Mouse (Mus musculus): ENCODE measurements around the gene Galntl6. TPM values are rescaled to one million over a fixed set of nuclear protein-coding genes. Genes with fewer than 3 reads are reported as not detected.
A peak's percentile ranks its signal among the peaks of the same experiment; 100 is the strongest.

The Galntl6 gene
- polyA plus RNA-seq, 1 experiment: 6.0 TPM

DNA sequence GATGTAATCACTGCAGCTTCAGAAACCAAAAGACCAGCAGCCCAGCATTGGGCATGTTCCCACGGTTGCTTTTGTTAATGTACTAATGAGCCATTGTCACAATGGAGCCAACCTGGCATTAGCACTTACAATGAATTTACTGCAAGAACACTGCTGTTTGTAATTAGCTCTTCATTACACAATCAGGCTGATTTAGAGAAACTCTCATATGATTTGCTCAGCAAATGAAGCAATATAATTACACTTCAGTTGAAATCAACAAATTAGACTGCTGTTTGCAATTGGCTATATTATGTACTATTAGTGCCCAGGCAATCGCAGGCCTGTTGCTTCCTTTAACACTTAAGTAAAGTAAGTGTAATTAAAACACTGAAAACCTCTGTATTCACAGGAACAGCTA lies 540.1 kb downstream of the Galntl6 start:
- TF ChIP-seq CTCF (IDR thresholded peaks at IDR 0.05; ENCODE audit: borderline replicate concordance, insufficient read depth, low read depth, low read length) (no peak), POLR2A (IDR thresholded peaks at IDR 0.05; ENCODE audit: borderline replicate concordance, insufficient read depth, low read length) (no peak)
- H3K27me3 ChIP-seq (ENCODE audit: control insufficient read depth, insufficient read depth, low read length): no peaks in the 10 kb centered on the region
- H3K4me3 ChIP-seq (replicated peaks; ENCODE audit: insufficient read depth, low read depth, low read length): no peak overlapping the region
- H3K4me1 ChIP-seq (ENCODE audit: control insufficient read depth, insufficient read depth, low read length): no peaks in the 10 kb centered on the region
- no peak for DNase-seq
- WGBS: 64% methylated on average over 2 of the region's 2 CpGs
- H3K27ac ChIP-seq (ENCODE audit: insufficient read depth, low read length): no peak overlapping the region

DNA sequence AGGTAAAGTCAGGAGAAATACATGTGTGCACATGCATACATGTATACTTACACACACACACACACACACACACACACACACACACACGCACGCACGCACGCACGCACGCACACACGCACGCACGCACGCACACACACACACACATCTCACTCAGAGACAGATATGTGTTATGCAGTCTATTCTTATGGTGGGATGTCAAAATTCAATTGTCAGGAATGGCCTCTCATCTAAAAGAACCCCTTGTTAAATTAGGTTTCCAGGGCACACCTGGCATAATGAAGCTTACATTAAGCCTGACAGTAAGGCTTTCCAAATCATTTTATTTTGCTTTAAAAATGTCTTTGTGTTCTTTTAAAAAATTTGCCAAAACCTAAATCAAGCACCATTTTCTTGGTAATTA lies 540.5 kb downstream of the Galntl6 start:
- 94% methylated on average over 10 of the region's 10 CpGs for WGBS
- H3K27ac ChIP-seq (ENCODE audit: insufficient read depth, low read length): no peak overlapping the region
- no peak for DNase-seq
- no peaks in the 10 kb centered on the region for H3K27me3 ChIP-seq (ENCODE audit: control insufficient read depth, insufficient read depth, low read length)
- no peak for TF ChIP-seq POLR2A (IDR thresholded peaks at IDR 0.05; ENCODE audit: borderline replicate concordance, insufficient read depth, low read length)
- no peak for TF ChIP-seq CTCF (IDR thresholded peaks at IDR 0.05; ENCODE audit: borderline replicate concordance, insufficient read depth, low read depth, low read length)
- no peak overlapping the region for H3K4me3 ChIP-seq (replicated peaks; ENCODE audit: insufficient read depth, low read depth, low read length)
- H3K4me1 ChIP-seq (ENCODE audit: control insufficient read depth, insufficient read depth, low read length): no peaks in the 10 kb centered on the region

- TF ChIP-seq POLR2A (IDR thresholded peaks at IDR 0.05; ENCODE audit: borderline replicate concordance, insufficient read depth, low read length): no peak
- no peak for TF ChIP-seq CTCF (IDR thresholded peaks at IDR 0.05; ENCODE audit: borderline replicate concordance, insufficient read depth, low read depth, low read length)
- H3K4me1 ChIP-seq (ENCODE audit: control insufficient read depth, insufficient read depth, low read length): no peaks in the 10 kb centered on the region
- H3K4me3 ChIP-seq (replicated peaks; ENCODE audit: insufficient read depth, low read depth, low read length): no peak overlapping the region
- no peaks in the 10 kb centered on the region for H3K27me3 ChIP-seq (ENCODE audit: control insufficient read depth, insufficient read depth, low read length)
- no peak for DNase-seq
- 86% methylated on average over 1 of the region's 1 CpGs for WGBS
- H3K27ac ChIP-seq (ENCODE audit: insufficient read depth, low read length): no peak overlapping the region
Observed at GRCm38 (mm10) chr8:58331151-58331550, 581.3 kb downstream of the Galntl6 start.

DNA sequence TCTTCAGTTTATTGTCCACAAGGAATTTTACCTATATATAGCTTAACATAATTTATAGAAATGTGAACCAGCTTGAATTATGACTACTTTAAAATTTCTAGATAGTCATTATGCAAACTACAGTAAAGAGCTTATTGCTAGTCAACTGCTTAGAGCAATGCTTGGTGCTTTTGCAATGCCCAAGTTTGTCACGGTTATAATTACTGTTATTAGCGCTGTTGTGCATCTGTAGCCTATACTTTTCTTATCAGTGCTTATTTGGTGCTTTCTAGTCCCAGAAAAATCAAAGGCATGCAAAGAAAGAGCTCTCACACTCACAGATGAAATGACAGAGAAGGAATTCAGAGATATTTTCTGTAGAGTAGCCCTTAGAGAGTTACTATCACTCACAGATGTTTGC lies 599.0 kb downstream of the Galntl6 start:
- WGBS: 90% methylated on average over 2 of the region's 2 CpGs
- DNase-seq: no peak
- TF ChIP-seq POLR2A (IDR thresholded peaks at IDR 0.05; ENCODE audit: borderline replicate concordance, insufficient read depth, low read length) (no peak), CTCF (IDR thresholded peaks at IDR 0.05; ENCODE audit: borderline replicate concordance, insufficient read depth, low read depth, low read length) (no peak)

GRCm38 (mm10) chr8:58291487-58291886 lies 621.0 kb downstream of the Galntl6 start:
- Histone ChIP-seq H3K27me3 (ENCODE audit: control insufficient read depth, insufficient read depth, low read length) (no peaks in the 10 kb centered on the region), H3K27ac (ENCODE audit: insufficient read depth, low read length) (no peak overlapping the region), H3K4me1 (ENCODE audit: control insufficient read depth, insufficient read depth, low read length) (no peaks in the 10 kb centered on the region), H3K4me3 (replicated peaks; ENCODE audit: insufficient read depth, low read depth, low read length) (no peak overlapping the region)
- 15% methylated on average over 4 of the region's 4 CpGs for WGBS
- TF ChIP-seq CTCF (IDR thresholded peaks at IDR 0.05; ENCODE audit: borderline replicate concordance, insufficient read depth, low read depth, low read length) (no peak), POLR2A (IDR thresholded peaks at IDR 0.05; ENCODE audit: borderline replicate concordance, insufficient read depth, low read length) (no peak)
- peak in 1 of 2 experiments; percentile 5 for DNase-seq

More for the DNA sequence above, 599.0 kb downstream of the Galntl6 start:
- no peak overlapping the region for H3K27ac ChIP-seq (ENCODE audit: insufficient read depth, low read length)
- H3K4me3 ChIP-seq (replicated peaks; ENCODE audit: insufficient read depth, low read depth, low read length): no peak overlapping the region
- no peaks in the 10 kb centered on the region for H3K27me3 ChIP-seq (ENCODE audit: control insufficient read depth, insufficient read depth, low read length)
- H3K4me1 ChIP-seq (ENCODE audit: control insufficient read depth, insufficient read depth, low read length): no peaks in the 10 kb centered on the region

- Histone ChIP-seq H3K4me1 (ENCODE audit: control insufficient read depth, insufficient read depth, low read length) (no peaks in the 10 kb centered on the region), H3K27ac (ENCODE audit: insufficient read depth, low read length) (no peak overlapping the region), H3K4me3 (replicated peaks; ENCODE audit: insufficient read depth, low read depth, low read length) (no peak overlapping the region), H3K27me3 (ENCODE audit: control insufficient read depth, insufficient read depth, low read length) (no peaks in the 10 kb centered on the region)
- TF ChIP-seq POLR2A (IDR thresholded peaks at IDR 0.05; ENCODE audit: borderline replicate concordance, insufficient read depth, low read length): no peak
- no peak for TF ChIP-seq CTCF (IDR thresholded peaks at IDR 0.05; ENCODE audit: borderline replicate concordance, insufficient read depth, low read depth, low read length)
- DNase-seq: no peak
Observed at GRCm38 (mm10) chr8:58290080-58290479, 622.4 kb downstream of the Galntl6 start.

DNA sequence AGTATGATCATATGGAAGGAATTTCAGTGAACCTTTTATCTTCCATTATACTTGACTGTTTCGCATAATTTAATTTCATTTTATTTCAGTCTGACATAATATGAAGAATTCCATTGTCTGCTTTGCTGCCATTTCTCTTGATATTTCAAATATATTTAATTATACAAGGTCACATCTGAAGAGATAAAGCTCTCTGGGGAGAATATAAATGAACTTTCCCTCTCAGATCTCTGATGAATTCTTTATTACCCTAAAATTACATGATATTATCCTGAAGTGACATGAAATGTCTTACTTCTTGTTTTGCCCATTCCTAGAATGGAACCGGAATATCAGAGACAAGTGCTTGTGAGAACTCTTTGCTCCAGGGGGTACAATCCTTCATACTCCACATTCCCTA lies 647.0 kb downstream of the Galntl6 start:
- no peak overlapping the region for H3K27ac ChIP-seq (ENCODE audit: insufficient read depth, low read length)
- WGBS: 83% methylated on average over 2 of the region's 2 CpGs
- no peak for TF ChIP-seq POLR2A (IDR thresholded peaks at IDR 0.05; ENCODE audit: borderline replicate concordance, insufficient read depth, low read length)
- no peak for TF ChIP-seq CTCF (IDR thresholded peaks at IDR 0.05; ENCODE audit: borderline replicate concordance, insufficient read depth, low read depth, low read length)
- no peak for DNase-seq
- no peaks in the 10 kb centered on the region for H3K27me3 ChIP-seq (ENCODE audit: control insufficient read depth, insufficient read depth, low read length)
- H3K4me1 ChIP-seq (ENCODE audit: control insufficient read depth, insufficient read depth, low read length): no peaks in the 10 kb centered on the region
- no peak overlapping the region for H3K4me3 ChIP-seq (replicated peaks; ENCODE audit: insufficient read depth, low read depth, low read length)

GRCm38 (mm10) chr8:58258577-58259315 lies 653.7 kb downstream of the Galntl6 start:
- Histone ChIP-seq H3K4me3 (replicated peaks; ENCODE audit: insufficient read depth, low read depth, low read length) (no peak overlapping the region), H3K4me1 (ENCODE audit: control insufficient read depth, insufficient read depth, low read length) (no peaks in the 10 kb centered on the region), H3K27ac (ENCODE audit: insufficient read depth, low read length) (no peak overlapping the region), H3K27me3 (ENCODE audit: control insufficient read depth, insufficient read depth, low read length) (no peaks in the 10 kb centered on the region)
- TF ChIP-seq CTCF (IDR thresholded peaks at IDR 0.05; ENCODE audit: borderline replicate concordance, insufficient read depth, low read depth, low read length): no peak
- TF ChIP-seq POLR2A (IDR thresholded peaks at IDR 0.05; ENCODE audit: borderline replicate concordance, insufficient read depth, low read length): no peak
- 87% methylated on average over 2 of the region's 2 CpGs for WGBS
- no peak for DNase-seq

Measured in cerebellum, adult 2 months (tissue).